Mouse (Mus musculus): ENCODE measurements around the gene 9430038I01Rik. TPM values are rescaled to one million over a fixed set of nuclear protein-coding genes. Genes with fewer than 3 reads are reported as not detected.

9430038I01Rik gene
- total RNA-seq (2023): 21.6 to 25.5 TPM (median 23.1 TPM) in 4 replicates

DNA sequence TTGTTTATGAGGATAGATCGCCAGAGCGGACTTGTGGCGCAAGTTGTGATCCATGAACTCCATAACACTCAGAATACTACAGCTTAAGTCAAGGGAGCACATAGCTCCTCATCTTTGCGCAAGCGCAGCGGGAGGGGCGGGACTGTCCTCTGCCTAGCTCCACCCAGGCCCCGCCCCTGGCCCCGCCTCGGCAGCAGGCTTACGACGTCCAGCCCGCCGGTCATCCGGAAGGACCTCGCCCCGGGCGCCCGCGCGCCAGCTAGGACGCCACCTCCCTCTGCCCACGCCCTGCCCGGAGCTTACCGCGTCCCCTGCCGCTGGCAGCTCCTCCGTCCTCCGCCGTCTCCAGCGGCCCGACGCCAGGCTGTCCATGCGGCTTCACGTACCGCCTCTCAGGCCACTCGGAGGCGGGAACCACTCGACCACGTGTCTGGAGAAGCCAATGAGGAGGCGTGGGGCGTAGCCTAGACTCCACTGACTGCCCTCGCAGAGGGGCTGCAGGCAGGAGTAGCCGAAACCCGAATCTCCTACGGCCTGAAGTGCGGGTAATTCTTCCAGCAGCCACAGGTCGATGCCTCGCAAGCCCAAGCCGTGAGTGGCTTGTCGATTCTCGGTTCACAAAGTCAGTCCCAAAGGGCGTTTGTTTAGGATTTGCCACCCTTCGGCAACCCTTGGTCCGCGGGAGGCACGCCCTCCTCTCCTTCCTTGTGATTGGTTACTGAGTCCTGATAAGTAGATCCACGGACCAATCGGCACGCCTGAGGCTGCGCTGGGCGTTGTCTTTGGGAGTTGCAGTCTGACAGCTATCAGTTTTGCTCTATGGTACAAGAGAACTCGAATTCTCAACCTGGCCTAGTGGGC is at the start of gene 9430038I01Rik:
Gene 9430038I01Rik (minus strand): TSS at position 426 of the 861 bp plus-strand sequence.

DNA sequence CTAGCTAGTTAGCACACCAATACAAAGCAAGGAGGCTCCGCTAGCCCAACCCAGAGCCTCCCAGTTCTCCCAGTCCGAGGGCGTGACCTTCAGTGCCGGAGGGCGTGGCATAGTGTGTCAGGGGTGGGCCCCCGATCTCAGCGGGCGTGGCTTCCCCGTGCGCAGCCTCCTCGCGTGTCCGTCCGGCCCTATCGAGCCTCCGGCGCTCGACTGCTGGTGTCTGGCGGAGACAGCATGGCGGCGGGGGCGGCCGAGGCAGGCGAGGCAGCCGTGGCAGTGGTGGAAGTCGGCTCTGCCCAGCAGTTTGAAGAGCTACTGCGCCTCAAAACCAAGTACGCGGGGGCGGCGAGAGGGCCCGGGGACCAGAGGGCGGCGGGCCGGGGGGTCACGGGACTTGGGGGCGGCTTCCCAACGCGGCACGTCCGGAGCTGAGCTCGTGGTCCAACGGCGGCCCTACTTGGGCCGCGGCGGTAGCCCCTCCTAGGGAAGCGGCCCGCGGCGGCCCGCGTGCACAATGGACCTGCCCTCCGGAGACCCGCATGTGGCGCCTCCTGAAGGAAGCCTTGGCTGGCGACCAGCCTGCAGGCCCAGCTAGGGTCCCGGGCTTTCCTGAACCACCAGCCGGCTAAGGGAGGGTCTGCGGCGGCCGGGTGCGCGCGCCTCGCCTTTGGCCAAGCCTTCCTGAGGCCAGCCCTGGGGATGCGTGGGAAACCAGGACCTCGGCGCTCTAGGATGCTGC is 27.0 kb upstream of the 9430038I01Rik start, which contains the start of gene Glrx3:
Gene Glrx3 (plus strand): TSS at position 175 of the 739 bp plus-strand sequence.

Other genes with a start within 250 kb of the 9430038I01Rik start
- not detected in 4 replicates for gene Ebf3, start 96.3 kb downstream of the 9430038I01Rik start, total RNA-seq (2023)
- 50.2 to 56.7 TPM (median 51.6 TPM) in 4 replicates for gene Glrx3, start 26.9 kb upstream of the 9430038I01Rik start, total RNA-seq (2023)